Comparison of ENCODE assay signal across 9 mouse cellular contexts in the genomic region with DNA sequence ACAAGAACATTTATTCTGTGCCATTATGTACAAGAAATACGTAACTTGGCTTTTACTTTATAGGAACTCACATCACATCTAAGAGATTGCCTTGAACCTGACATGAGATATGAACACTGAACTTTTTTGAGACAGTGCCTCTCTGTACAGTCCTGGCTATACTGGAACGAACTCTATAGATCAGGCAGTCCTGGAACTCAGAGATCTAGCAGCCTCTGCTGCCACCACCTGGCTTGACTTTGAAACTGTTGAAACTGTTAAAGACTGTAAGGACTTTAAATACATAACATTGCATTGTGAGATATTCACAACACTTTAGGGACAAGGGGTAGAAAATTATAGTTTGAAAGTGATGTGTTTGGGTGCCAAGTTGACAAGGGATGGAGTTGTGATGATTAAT. TPM values are rescaled to one million over a fixed set of nuclear protein-coding genes. Genes with fewer than 3 reads are reported as not detected.
DNase-seq lines count a peak whose midpoint lies in the region; ATAC-seq and TF ChIP-seq lines count a peak whose summit lies in the region.
"Had no signal": no experiment of that assay in that cellular context is flagged by ENCODE, and none has a peak within 500 bp of the region (broad histone marks: within the 10 kb centered on the region; RNA-seq: fewer than 3 reads in every experiment).

No protein-coding gene starts in this region.

- WGBS in forebrain, embryonic 13.5 days = 72% methylated on average over 2 of the region's 2 CpGs
- 58% methylated on average over 2 of the region's 2 CpGs for WGBS in forebrain, embryonic 16.5 days
- 70% methylated on average over 2 of the region's 2 CpGs for WGBS in limb, embryonic 11.5 days
- WGBS in limb, embryonic 10.5 days = 80% methylated on average over 2 of the region's 2 CpGs
- 31% methylated on average over 2 of the region's 2 CpGs for WGBS in liver, embryonic 14.5 days (ENCODE audit: insufficient replicate concordance)

- H3K36me3 ChIP-seq in forebrain, embryonic 13.5 days (ENCODE audit: poor library complexity, severe bottlenecking) = no peaks in the 10 kb centered on the region
- H3K36me3 ChIP-seq in forebrain, embryonic 16.5 days (ENCODE audit: control insufficient read depth, insufficient read depth) = no peaks in the 10 kb centered on the region
- no peaks in the 10 kb centered on the region for H3K36me3 ChIP-seq in limb, embryonic 11.5 days (ENCODE audit: control insufficient read depth, insufficient read depth, low read length)
- H3K36me3 ChIP-seq in limb, embryonic 10.5 days = 0 out of 2 replicates have a peak, but pooled peaks cover 3% of the 10 kb centered on the region
- no peaks in the 10 kb centered on the region for H3K36me3 ChIP-seq in liver, embryonic 14.5 days (replicated peaks; ENCODE audit: control insufficient read depth, insufficient read depth, low read depth)
- H3K36me3 ChIP-seq: hindbrain, embryonic 15.5 days had no signal

- peak; percentile 32 for DNase-seq in limb, embryonic 11.5 days (ENCODE audit: low spot score)
- no peak for DNase-seq in limb, embryonic 10.5 days (ENCODE audit: low spot score)
- DNase-seq in adipocyte (ENCODE audit: low spot score) = peak; percentile 50
- peak; percentile 55 to 63 (median 58) for DNase-seq in liver, embryonic 14.5 days (ENCODE audit: low read depth in 3 of 3, low spot score in 3 of 3)
- peak; percentile 60 to 74 for DNase-seq in spleen, postnatal 4 days (ENCODE audit: low spot score in 2 of 2)

- no peaks in the 10 kb centered on the region for H3K4me1 ChIP-seq in forebrain, embryonic 13.5 days
- H3K4me1 ChIP-seq in forebrain, embryonic 16.5 days (replicated peaks; ENCODE audit: control insufficient read depth, insufficient read depth, low read length) = no peaks in the 10 kb centered on the region
- H3K4me1 ChIP-seq in limb, embryonic 11.5 days (ENCODE audit: control insufficient read depth, insufficient read depth, low read length) = no peaks in the 10 kb centered on the region
- no peaks in the 10 kb centered on the region for H3K4me1 ChIP-seq in limb, embryonic 10.5 days
- H3K4me1 ChIP-seq in liver, embryonic 14.5 days (replicated peaks; ENCODE audit: control insufficient read depth in 2 of 2, insufficient read depth in 2 of 2, low read length in 1 of 2) = peaks cover 15 to 21% of the 10 kb centered on the region in 2 experiments
- H3K4me1 ChIP-seq: hindbrain, embryonic 15.5 days had no signal

- no peak overlapping the region for H3K4me3 ChIP-seq in forebrain, embryonic 13.5 days
- no peak overlapping the region for H3K4me3 ChIP-seq in forebrain, embryonic 16.5 days (replicated peaks; ENCODE audit: low read length)
- H3K4me3 ChIP-seq in limb, embryonic 11.5 days (ENCODE audit: low read depth, low read length) = no peak overlapping the region
- H3K4me3 ChIP-seq in limb, embryonic 10.5 days = no peak overlapping the region
- no peak overlapping the region for H3K4me3 ChIP-seq in liver, embryonic 14.5 days (ENCODE audit: insufficient read depth in 1 of 2, low read depth in 2 of 2, low read length in 2 of 2)
- H3K4me3 ChIP-seq: hindbrain, embryonic 15.5 days had no signal

- no peak overlapping the region for H3K27ac ChIP-seq in forebrain, embryonic 13.5 days
- no peak overlapping the region for H3K27ac ChIP-seq in forebrain, embryonic 16.5 days (ENCODE audit: low read length)
- H3K27ac ChIP-seq in limb, embryonic 11.5 days (replicated peaks; ENCODE audit: low read depth, low read length) = no peak overlapping the region
- no peak overlapping the region for H3K27ac ChIP-seq in limb, embryonic 10.5 days
- peak overlapping the region; percentile 69 for H3K27ac ChIP-seq in liver, embryonic 14.5 days
- H3K27ac ChIP-seq: hindbrain, embryonic 15.5 days had no signal

- no peaks in the 10 kb centered on the region for H3K9me3 ChIP-seq in forebrain, embryonic 13.5 days (replicated peaks)
- H3K9me3 ChIP-seq in forebrain, embryonic 16.5 days (ENCODE audit: control insufficient read depth, low read length) = no peaks in the 10 kb centered on the region
- no peaks in the 10 kb centered on the region for H3K9me3 ChIP-seq in limb, embryonic 11.5 days (ENCODE audit: control insufficient read depth, low read length)
- H3K9me3 ChIP-seq in limb, embryonic 10.5 days (replicated peaks) = no peaks in the 10 kb centered on the region
- H3K9me3 ChIP-seq in liver, embryonic 14.5 days (ENCODE audit: control insufficient read depth, low read length) = no peaks in the 10 kb centered on the region
- H3K9me3 ChIP-seq: hindbrain, embryonic 15.5 days had no signal

- no peak for TF ChIP-seq EP300 in liver, embryonic 14.5 days (IDR thresholded peaks at IDR 0.05; ENCODE audit: low read depth)

- TF ChIP-seq CTCF in liver, embryonic 14.5 days (IDR thresholded peaks at IDR 0.05; ENCODE audit: low read depth) = peak; percentile 65

- ATAC-seq in forebrain, embryonic 13.5 days = 0 out of 2 replicates have a peak, but pooled peaks have one; percentile 38
- ATAC-seq in forebrain, embryonic 16.5 days = no peak
- ATAC-seq in limb, embryonic 11.5 days (ENCODE audit: insufficient number of reproducible peaks, low FRiP score, low TSS enrichment, low read depth) = no peak
- peak; percentile 90 for ATAC-seq in erythroblast, adult 5-6 weeks (replicated peaks; ENCODE audit: low FRiP score, poor library complexity, severe bottlenecking)
- peak; percentile 78 for ATAC-seq in liver, embryonic 14.5 days (ENCODE audit: insufficient read depth)

- no peak overlapping the region for H3K4me2 ChIP-seq in forebrain, embryonic 13.5 days
- H3K4me2 ChIP-seq in forebrain, embryonic 16.5 days (ENCODE audit: low read length) = no peak overlapping the region
- no peak overlapping the region for H3K4me2 ChIP-seq in limb, embryonic 11.5 days (ENCODE audit: low read depth, severe bottlenecking)
- H3K4me2 ChIP-seq in liver, embryonic 14.5 days (ENCODE audit: low read depth) = peak overlapping the region; percentile 25
- H3K4me2 ChIP-seq: hindbrain, embryonic 15.5 days had no signal

- H3K27me3 ChIP-seq in forebrain, embryonic 13.5 days = peaks cover 11% of the 10 kb centered on the region
- no peaks in the 10 kb centered on the region; the same call in 1 of the 2 replicates for H3K27me3 ChIP-seq in forebrain, embryonic 16.5 days (replicated peaks; ENCODE audit: control insufficient read depth, insufficient read depth, low read length)
- no peaks in the 10 kb centered on the region for H3K27me3 ChIP-seq in limb, embryonic 11.5 days (ENCODE audit: control insufficient read depth, insufficient read depth, low read length)
- peaks cover 38% of the 10 kb centered on the region for H3K27me3 ChIP-seq in limb, embryonic 10.5 days (ENCODE audit: low read depth, poor library complexity, severe bottlenecking)
- no peaks in the 10 kb centered on the region for H3K27me3 ChIP-seq in liver, embryonic 14.5 days (ENCODE audit: control insufficient read depth, insufficient read depth, low read length)

- H3K9ac ChIP-seq in forebrain, embryonic 13.5 days = no peak overlapping the region
- no peak overlapping the region for H3K9ac ChIP-seq in forebrain, embryonic 16.5 days (replicated peaks; ENCODE audit: low read depth, low read length)
- H3K9ac ChIP-seq in limb, embryonic 11.5 days (ENCODE audit: low read length) = no peak overlapping the region
- no peak overlapping the region for H3K9ac ChIP-seq in liver, embryonic 14.5 days (replicated peaks)
- H3K9ac ChIP-seq: hindbrain, embryonic 15.5 days had no signal

RNA-seq across cellular contexts. Expression of gene Kantr, which starts 19.4 kb away (rescaled TPM):
- 21.1 and 21.5 TPM in 2 replicates for polyA plus RNA-seq in forebrain, embryonic 13.5 days (2015; fragmentation: Nextera tagmentation; extraction: Ambion mirVana)
- polyA plus RNA-seq in forebrain, embryonic 16.5 days (2015; fragmentation: Nextera tagmentation; extraction: Ambion mirVana) = 27.3 and 35.1 TPM in 2 replicates
- 18.5 and 19.2 TPM in 2 replicates for polyA plus RNA-seq in limb, embryonic 11.5 days (2014; fragmentation: Nextera tagmentation; extraction: Ambion mirVana)
- 15.1 and 21.9 TPM in 2 replicates for polyA plus RNA-seq in limb, embryonic 10.5 days (2016; fragmentation: Nextera tagmentation; extraction: Ambion mirVana)
- total RNA-seq in erythroblast, adult 5-6 weeks (2015; ENCODE audit: low replicate concordance) = 10.0 and 14.0 TPM in 2 replicates
- 0.28 and 2.9 TPM in 2 replicates for total RNA-seq in erythroblast, adult 5-6 weeks (2017; ENCODE audit: low replicate concordance)
- 2.1 and 3.1 TPM in 2 replicates for polyA plus RNA-seq in liver, embryonic 14.5 days (2012; rRNA removed)
- 2.0 and 2.6 TPM in 2 replicates for polyA plus RNA-seq in liver, embryonic 14.5 days (2014; fragmentation: Nextera tagmentation; extraction: Ambion mirVana)

RNA-seq across cellular contexts. Expression of gene Tspyl2, which starts 34.3 kb away (rescaled TPM):
- polyA plus RNA-seq in forebrain, embryonic 13.5 days (2015; fragmentation: Nextera tagmentation; extraction: Ambion mirVana) = 44.2 and 46.1 TPM in 2 replicates
- polyA plus RNA-seq in forebrain, embryonic 16.5 days (2015; fragmentation: Nextera tagmentation; extraction: Ambion mirVana) = 49.2 and 60.6 TPM in 2 replicates
- 28.5 and 30.3 TPM in 2 replicates for polyA plus RNA-seq in limb, embryonic 11.5 days (2014; fragmentation: Nextera tagmentation; extraction: Ambion mirVana)
- polyA plus RNA-seq in limb, embryonic 10.5 days (2016; fragmentation: Nextera tagmentation; extraction: Ambion mirVana) = 29.4 and 32.5 TPM in 2 replicates
- 1.3 and 7.7 TPM in 2 replicates for total RNA-seq in erythroblast, adult 5-6 weeks (2015; ENCODE audit: low replicate concordance)
- 0.94 and 2.2 TPM in 2 replicates for total RNA-seq in erythroblast, adult 5-6 weeks (2017; ENCODE audit: low replicate concordance)
- 6.4 and 10.6 TPM in 2 replicates for polyA plus RNA-seq in liver, embryonic 14.5 days (2012; rRNA removed)
- 3.1 and 4.1 TPM in 2 replicates for polyA plus RNA-seq in liver, embryonic 14.5 days (2014; fragmentation: Nextera tagmentation; extraction: Ambion mirVana)

Comparison
In these comparisons a context has a peak if more than half of its experiments do, and no peak if none do; other contexts are left out.
1. ATAC-seq: peak in forebrain, embryonic 13.5 days (single experiment), erythroblast, adult 5-6 weeks (single experiment) and liver, embryonic 14.5 days (single experiment); none in forebrain, embryonic 16.5 days (single experiment) and limb, embryonic 11.5 days (single experiment).